Mouse (Mus musculus): ENCODE data around the gene Bckdk.
"Not testable (repeated sequence)": the region's sequence is repeated elsewhere in the genome, so short reads cannot be mapped to it uniquely, and the experiment has no call there.

Bckdk gene

GRCm38 (mm10) chr7:127903971-127904796 lies at the start of gene Bckdk:
Gene Bckdk (plus strand): TSS chr7:127904082.
- peak; percentile 87 for DNase-seq

GRCm38 (mm10) chr7:127858258-127858657 lies 45.6 kb upstream of the Bckdk start:
- DNase-seq = no peak

DNA sequence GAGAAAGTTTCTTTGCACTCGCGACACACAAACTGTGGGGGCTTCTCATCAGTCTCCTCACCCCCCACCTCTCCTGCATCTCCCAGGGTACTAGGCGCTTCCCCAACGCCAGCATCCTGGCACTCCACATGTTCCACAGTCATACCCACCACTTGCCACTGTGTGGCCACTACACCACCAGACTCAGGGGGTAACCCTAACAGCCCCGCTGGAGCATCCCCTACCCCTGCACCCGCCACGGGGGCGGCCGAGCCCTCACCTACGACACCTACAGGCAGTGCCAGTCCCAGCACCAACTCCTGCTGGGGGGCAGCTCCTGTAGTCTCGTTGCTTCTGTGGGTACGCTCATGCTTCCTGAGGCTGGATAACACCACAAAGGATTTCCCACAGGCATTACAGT lies 37.4 kb upstream of the Bckdk start:
- no peak for DNase-seq

- DNase-seq = no peak
Observed at GRCm38 (mm10) chr7:127867641-127868040, 36.2 kb upstream of the Bckdk start.

DNA sequence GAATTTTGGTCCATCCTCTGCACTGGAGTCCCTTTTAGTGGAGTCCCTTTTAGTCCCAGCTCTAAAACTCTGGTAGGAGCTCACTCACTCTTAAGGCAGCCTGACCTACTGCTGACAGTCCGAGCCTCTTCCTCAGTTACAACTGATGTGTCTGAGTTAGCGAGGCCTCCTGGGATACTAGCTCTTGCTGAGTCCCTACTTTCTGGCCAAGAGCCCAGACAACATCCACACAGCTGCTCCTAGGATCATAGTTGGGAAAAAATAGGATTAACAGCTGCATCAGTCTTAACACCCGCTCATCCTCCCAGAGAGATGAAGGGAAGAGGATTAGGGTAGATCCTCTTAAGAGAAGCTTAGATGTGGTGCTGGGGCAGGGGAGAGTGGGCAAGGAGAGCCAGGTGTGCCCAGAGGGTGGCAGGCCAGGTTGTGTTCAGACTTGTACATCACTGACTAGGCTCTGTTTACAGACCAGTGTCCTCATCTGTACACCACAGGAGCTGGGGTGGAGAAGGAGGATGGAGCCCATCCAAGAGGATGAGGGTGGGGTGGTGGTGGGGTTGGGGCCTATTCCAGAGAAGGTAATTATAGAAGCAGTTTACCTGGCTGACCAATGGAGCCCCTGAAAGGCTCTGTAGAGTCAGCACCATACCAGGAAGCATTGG lies 34.6 kb upstream of the Bckdk start:
- DNase-seq = peak; percentile 52

- no peak for DNase-seq
Observed at GRCm38 (mm10) chr7:127870136-127870821, 33.6 kb upstream of the Bckdk start.

DNA sequence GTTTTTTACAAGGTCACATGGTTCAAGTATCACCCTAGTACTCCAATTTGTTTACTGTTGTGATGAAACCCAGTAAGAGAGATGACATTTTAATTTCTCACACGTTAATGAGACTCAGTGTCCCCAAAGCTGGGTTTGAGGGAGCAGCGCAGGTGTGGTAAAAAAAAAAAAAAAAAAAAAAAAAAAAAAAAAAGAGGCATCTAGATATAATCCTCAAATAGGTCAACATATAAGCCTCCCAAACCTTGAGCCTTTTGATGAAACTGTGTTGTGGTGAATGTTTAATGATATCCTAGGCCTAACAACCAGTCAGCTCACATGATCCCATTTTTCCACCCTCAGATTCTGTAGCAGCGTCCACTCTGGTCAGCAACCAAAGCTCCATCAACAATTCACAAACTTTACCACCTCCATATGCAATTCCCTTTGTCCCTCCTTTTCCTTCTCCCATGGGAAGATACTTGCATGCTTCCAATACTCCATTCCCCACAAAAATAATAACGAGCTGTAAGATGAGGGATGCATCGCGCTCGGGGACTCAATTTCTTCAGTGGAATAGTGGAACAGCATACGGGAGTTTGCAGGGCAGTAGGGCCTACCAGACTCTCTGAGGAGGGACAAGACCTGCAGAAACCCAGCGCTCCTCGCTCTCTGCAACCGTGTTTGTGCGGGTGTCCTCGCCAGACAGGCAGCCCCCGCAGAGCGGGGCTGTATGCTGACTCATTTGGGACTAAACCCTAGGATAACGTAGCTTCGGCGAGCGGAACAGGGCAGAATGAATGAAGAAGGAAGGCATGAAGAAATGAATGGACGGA lies 28.9 kb upstream of the Bckdk start:
- no peak for DNase-seq

- peak; percentile 96 for DNase-seq
Observed at GRCm38 (mm10) chr7:127875627-127876001, 28.3 kb upstream of the Bckdk start.

GRCm38 (mm10) chr7:127876041-127876466 lies 27.8 kb upstream of the Bckdk start, which contains the start of gene Zfp646:
Gene Zfp646 (plus strand): TSS chr7:127876221.
- DNase-seq = peak; percentile 88

GRCm38 (mm10) chr7:127876467-127877348 lies 27.2 kb upstream of the Bckdk start, which contains the start of gene Zfp668:
Gene Zfp668 (minus strand): TSS chr7:127876828.
- peak; percentile 94 for DNase-seq

DNA sequence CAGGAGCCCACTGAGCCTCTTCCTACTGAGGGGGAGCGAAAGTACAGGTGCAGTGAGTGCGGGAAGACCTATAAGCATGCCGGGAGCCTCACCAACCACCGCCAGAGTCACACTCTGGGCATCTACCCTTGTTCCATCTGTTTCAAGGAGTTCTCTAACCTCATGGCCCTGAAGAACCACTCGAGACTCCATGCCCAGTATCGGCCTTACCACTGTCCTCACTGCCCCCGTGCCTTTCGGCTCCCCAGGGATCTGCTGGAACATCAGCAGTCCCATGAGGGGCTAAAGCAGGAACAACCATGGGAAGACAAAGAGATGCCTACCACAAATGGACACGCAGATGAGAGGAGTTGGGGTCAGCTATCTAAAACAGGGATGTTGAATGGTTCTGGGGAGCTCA lies 24.6 kb upstream of the Bckdk start:
- no peak for DNase-seq

- no peak for DNase-seq
Observed at GRCm38 (mm10) chr7:127880431-127880830, 23.5 kb upstream of the Bckdk start.

- peak; percentile 61 for DNase-seq
Observed at GRCm38 (mm10) chr7:127885951-127886350, 17.9 kb upstream of the Bckdk start.

DNA sequence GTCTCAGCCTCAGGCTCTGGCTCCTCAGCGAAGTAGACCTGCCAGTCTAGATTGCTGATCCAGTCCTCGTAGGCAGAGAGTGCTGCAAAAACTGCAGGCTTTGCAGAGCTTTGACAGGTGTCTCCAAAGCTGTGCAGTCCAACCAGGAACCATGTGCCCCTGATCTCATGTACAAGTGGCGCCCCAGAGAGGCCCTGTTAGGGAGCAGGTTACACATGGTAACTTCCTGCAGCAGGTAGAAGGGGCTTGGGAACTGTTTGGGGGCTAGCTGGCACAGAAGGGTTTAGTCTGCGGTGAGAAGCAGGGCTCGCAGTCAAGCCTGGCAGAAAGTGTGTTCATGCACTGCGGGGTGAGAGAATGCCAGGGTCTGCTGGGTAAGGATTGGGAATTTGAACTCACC lies 17.3 kb upstream of the Bckdk start:
- DNase-seq = no peak

DNA sequence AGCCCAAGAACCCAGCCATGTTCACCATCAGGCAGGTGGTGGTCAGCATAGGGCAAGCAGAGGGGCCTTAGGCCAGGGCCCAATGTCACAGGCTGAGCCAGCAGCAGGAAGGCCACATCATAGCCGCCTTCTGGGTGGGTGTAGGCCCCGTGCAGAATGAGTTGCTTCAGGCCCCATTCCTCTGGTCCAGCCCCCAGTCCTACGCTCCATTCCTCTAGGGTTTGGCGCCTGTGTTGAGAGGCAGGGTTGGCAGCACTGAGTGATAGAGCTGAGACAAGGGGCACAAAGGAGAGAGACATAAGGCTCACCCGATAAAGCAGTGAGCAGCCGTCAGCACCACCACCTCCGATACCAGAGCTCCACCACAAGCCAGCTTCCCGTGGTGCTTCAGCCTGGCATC lies 16.7 kb upstream of the Bckdk start:
- DNase-seq = no peak

- DNase-seq = no peak
Observed at GRCm38 (mm10) chr7:127887781-127888180, 16.1 kb upstream of the Bckdk start.

DNA sequence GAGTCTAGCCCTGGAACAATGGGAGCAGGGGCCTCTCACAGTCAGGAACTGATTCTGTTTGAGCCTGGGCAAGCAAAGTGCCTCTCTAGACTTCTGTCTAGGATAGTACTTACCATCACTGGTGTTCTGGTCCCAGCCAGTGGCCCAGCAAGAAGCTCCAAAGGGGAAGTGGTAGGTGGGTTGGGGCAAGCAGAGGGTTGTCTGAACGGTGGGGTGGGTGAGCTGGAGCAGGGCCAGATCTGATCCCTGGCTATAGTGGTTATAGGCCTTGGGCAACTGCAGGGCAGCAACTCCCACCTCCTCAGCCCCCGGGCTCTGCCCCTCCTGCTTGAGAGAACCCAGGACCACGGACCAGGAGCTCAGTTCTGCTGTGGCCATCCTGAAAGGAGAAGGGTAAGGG lies 15.1 kb upstream of the Bckdk start:
- DNase-seq = no peak

- DNase-seq = peak; percentile 81
Observed at GRCm38 (mm10) chr7:127890798-127891197, 13.1 kb upstream of the Bckdk start, which contains the start of gene Prss53. Gene Prss53 (minus strand): TSS chr7:127890970.

- no peak for DNase-seq
Observed at GRCm38 (mm10) chr7:127894480-127894879, 9.4 kb upstream of the Bckdk start.

DNA sequence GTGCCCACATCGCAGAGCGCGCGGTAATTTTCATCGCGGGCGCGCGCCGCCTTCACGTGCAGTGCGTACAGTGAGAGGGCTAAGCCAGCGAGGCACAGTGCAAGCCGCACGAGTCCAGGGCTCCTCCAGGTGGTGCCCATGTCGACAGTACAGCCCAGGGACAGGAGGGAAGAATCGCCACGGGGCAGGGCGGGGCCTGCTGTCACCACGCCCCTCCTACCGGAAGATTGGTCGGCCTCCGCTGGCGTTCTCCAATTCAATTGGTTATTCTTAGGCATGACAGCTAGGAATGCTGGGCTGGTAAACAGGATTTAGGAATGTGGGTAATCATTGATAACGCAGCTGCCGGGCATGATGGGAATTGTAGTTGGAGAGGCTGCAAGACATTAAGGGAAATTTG lies 8.4 kb upstream of the Bckdk start, which contains the start of the genes Gm21974 and Vkorc1:
Gene Gm21974, minus strand, starts transcription at position 13 of the 400 bp plus-strand sequence.
Gene Vkorc1, minus strand, starts transcription at position 176 of the 400 bp plus-strand sequence.
- peak; percentile 98 for DNase-seq

DNA sequence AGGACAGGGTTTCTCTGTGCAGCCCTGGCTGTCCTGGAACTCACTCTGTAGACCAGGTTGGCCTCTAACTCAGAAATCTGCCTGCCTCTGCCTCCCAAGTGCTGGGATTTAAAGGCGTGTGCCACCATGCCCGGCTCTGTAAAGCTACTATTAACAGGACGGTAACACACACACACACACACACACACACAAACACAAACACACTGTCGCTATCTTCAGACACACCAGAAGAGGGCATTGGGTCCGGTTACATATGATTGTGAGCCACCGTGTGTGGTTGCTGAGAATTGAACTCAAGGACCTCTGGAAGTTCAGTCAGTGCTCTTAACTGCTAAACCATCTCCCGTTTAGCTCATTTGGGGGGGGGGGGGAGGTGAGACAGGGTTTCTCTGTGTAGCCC lies 8.0 kb upstream of the Bckdk start:
- not testable (repeated sequence) for DNase-seq

All from kidney, postnatal 14 days (tissue).